Mouse (Mus musculus): ENCODE data around the gene Uba52.

Gene Uba52

GRCm38 (mm10) chr8:70504291-70504716 is 6.3 kb downstream of the Uba52 start:
- peak in 1 of 2 experiments; percentile 72 for DNase-seq (ENCODE audit: low spot score in 2 of 2)

GRCm38 (mm10) chr8:70503062-70503750 is 7.4 kb downstream of the Uba52 start:
- DNase-seq (ENCODE audit: low spot score in 2 of 2), result peak in 1 of 2 experiments; percentile 62

- DNase-seq (ENCODE audit: low spot score in 2 of 2), result no peak
Observed at GRCm38 (mm10) chr8:70502540-70502939, 8.1 kb downstream of the Uba52 start.

- no peak for DNase-seq (ENCODE audit: low spot score in 2 of 2)
Observed at GRCm38 (mm10) chr8:70501820-70502529, 8.6 kb downstream of the Uba52 start.

GRCm38 (mm10) chr8:70500386-70501301 is 10.0 kb downstream of the Uba52 start:
- no peak for DNase-seq (ENCODE audit: low spot score in 2 of 2)

GRCm38 (mm10) chr8:70495771-70496062 is 14.9 kb downstream of the Uba52 start:
- no peak for DNase-seq (ENCODE audit: low spot score in 2 of 2)

- no peak for DNase-seq (ENCODE audit: low spot score in 2 of 2)
Observed at GRCm38 (mm10) chr8:70495001-70495770, 15.4 kb downstream of the Uba52 start.

- DNase-seq (ENCODE audit: low spot score in 2 of 2), result no peak
Observed at GRCm38 (mm10) chr8:70494416-70494945, 16.1 kb downstream of the Uba52 start.

- DNase-seq (ENCODE audit: low spot score in 2 of 2), result no peak
Observed at GRCm38 (mm10) chr8:70493692-70494415, 16.7 kb downstream of the Uba52 start.

- DNase-seq (ENCODE audit: low spot score in 2 of 2), result no peak
Observed at GRCm38 (mm10) chr8:70492664-70493640, 17.6 kb downstream of the Uba52 start, which contains the start of gene Crlf1. TSS of gene Crlf1 (plus strand) at chr8:70493158.

GRCm38 (mm10) chr8:70490880-70491495 is 19.6 kb downstream of the Uba52 start:
- DNase-seq (ENCODE audit: low spot score in 2 of 2), result no peak

GRCm38 (mm10) chr8:70490061-70490879 is 20.3 kb downstream of the Uba52 start:
- DNase-seq (ENCODE audit: low spot score in 2 of 2), result no peak

- no peak for DNase-seq (ENCODE audit: low spot score in 2 of 2)
Observed at GRCm38 (mm10) chr8:70489576-70489975, 21.0 kb downstream of the Uba52 start.

- no peak for DNase-seq (ENCODE audit: low spot score in 2 of 2)
Observed at GRCm38 (mm10) chr8:70488931-70489470, 21.6 kb downstream of the Uba52 start.

GRCm38 (mm10) chr8:70487993-70488796 is 22.4 kb downstream of the Uba52 start:
- DNase-seq (ENCODE audit: low spot score in 2 of 2), result no peak

- DNase-seq (ENCODE audit: low spot score in 2 of 2), result no peak
Observed at GRCm38 (mm10) chr8:70486941-70487520, 23.6 kb downstream of the Uba52 start, which contains the start of gene Tmem59l. TSS of gene Tmem59l (minus strand) at chr8:70487358.
